8 mouse cellular contexts compared by ENCODE assay signal in genomic region chr8:104248276-104248675, GRCm38 (mm10). TPM values are rescaled to one million over a fixed set of nuclear protein-coding genes. Genes with fewer than 3 reads are reported as not detected.
A peak's percentile ranks its signal among the peaks of the same experiment; 100 is the strongest.
DNase-seq lines count a peak whose midpoint lies in the region; ATAC-seq and TF ChIP-seq lines count a peak whose summit lies in the region.

TSS of gene Tk2 (minus strand) at chr8:104248558.

- H3K4me2 ChIP-seq in forebrain, embryonic 15.5 days (replicated peaks) = peak within 1 kb of the TSS; percentile 84
- H3K4me2 ChIP-seq in neural tube, embryonic 14.5 days (ENCODE audit: low read depth, low read length) = peak within 1 kb of the TSS; percentile 61

- peak; percentile 67 for ATAC-seq in G1E (ENCODE audit: extremely low read depth, insufficient number of reproducible peaks, low FRiP score, poor library complexity, severe bottlenecking)
- peak; percentile 93 for ATAC-seq in forebrain, embryonic 15.5 days (replicated peaks)
- peak; percentile 94 for ATAC-seq in neural tube, embryonic 14.5 days (ENCODE audit: low read depth)

- peaks cover 78% of the 10 kb centered on the region for H3K4me1 ChIP-seq in G1E (ENCODE audit: insufficient read depth, low read depth, low read length)
- peaks cover 29% of the 10 kb centered on the region for H3K4me1 ChIP-seq in forebrain, embryonic 15.5 days
- peaks cover 8% of the 10 kb centered on the region; the same call in 1 of the 2 replicates for H3K4me1 ChIP-seq in neural tube, embryonic 14.5 days (ENCODE audit: control insufficient read depth, insufficient read depth, low read length)
- H3K4me1 ChIP-seq in testis, adult 2 months (ENCODE audit: control insufficient read depth, insufficient read depth, low read length) = peaks cover 11% of the 10 kb centered on the region

- H3K4me3 ChIP-seq in G1E (ENCODE audit: low read depth, low read length) = peak within 1 kb of the TSS; percentile 85
- H3K4me3 ChIP-seq in forebrain, embryonic 15.5 days = peak within 1 kb of the TSS; percentile 95
- peak within 1 kb of the TSS; percentile 87 for H3K4me3 ChIP-seq in neural tube, embryonic 14.5 days (ENCODE audit: low read depth, low read length)
- H3K4me3 ChIP-seq in testis, adult 2 months (ENCODE audit: control insufficient read depth, low read depth, low read length) = peak within 1 kb of the TSS; percentile 92

- intact Hi-C loops in heart, postnatal 14 days (cut with DNase I) = no loop called here

- peaks cover 46% of the 10 kb centered on the region for H3K36me3 ChIP-seq in G1E (replicated peaks)
- H3K36me3 ChIP-seq in forebrain, embryonic 15.5 days = peaks cover 5% of the 10 kb centered on the region; the same call in 1 of the 2 replicates
- H3K36me3 ChIP-seq in neural tube, embryonic 14.5 days (ENCODE audit: control insufficient read depth, insufficient read depth, low read length) = 0 out of 2 replicates have a peak, but pooled peaks cover 2% of the 10 kb centered on the region
- H3K36me3 ChIP-seq in testis, adult 2 months (ENCODE audit: control insufficient read depth, insufficient read depth, low read length) = peaks cover 1% of the 10 kb centered on the region

- peak within 1 kb of the TSS; percentile 71 for H3K27ac ChIP-seq in forebrain, embryonic 15.5 days (replicated peaks)
- no peak within 1 kb of the TSS for H3K27ac ChIP-seq in neural tube, embryonic 14.5 days (ENCODE audit: low read depth, low read length)
- peak within 1 kb of the TSS; percentile 60 for H3K27ac ChIP-seq in testis, adult 2 months (ENCODE audit: control insufficient read depth, insufficient read depth, low read depth, low read length)

- no peaks in the 10 kb centered on the region for H3K9me3 ChIP-seq in G1E (replicated peaks)
- H3K9me3 ChIP-seq in forebrain, embryonic 15.5 days = no peaks in the 10 kb centered on the region
- no peaks in the 10 kb centered on the region for H3K9me3 ChIP-seq in neural tube, embryonic 14.5 days (ENCODE audit: control insufficient read depth, low read length)

- peak; percentile 81 for TF ChIP-seq POLR2A in testis, adult 2 months (IDR thresholded peaks at IDR 0.05; ENCODE audit: control insufficient read depth, low read depth, low read length)

- under 1% methylated on average over 28 of the region's 28 CpGs for WGBS in forebrain, embryonic 15.5 days
- WGBS in neural tube, embryonic 14.5 days = under 1% methylated on average over 28 of the region's 28 CpGs

- DNase-seq in G1E (ENCODE audit: low spot score) = peak; percentile 81
- DNase-seq in cerebellum, adult 11-12 months = peak; percentile 61
- peak; percentile 78 to 80 for DNase-seq in heart, postnatal 14 days
- peak; percentile 51 to 76 for DNase-seq in layer of hippocampus, adult 18-20 months (ENCODE audit: low spot score in 2 of 2)
- DNase-seq in lung, adult 18-20 months = peak; percentile 71 to 77

- no peaks in the 10 kb centered on the region for H3K27me3 ChIP-seq in G1E (ENCODE audit: insufficient read depth, low read length)
- H3K27me3 ChIP-seq in forebrain, embryonic 15.5 days = no peaks in the 10 kb centered on the region
- H3K27me3 ChIP-seq in neural tube, embryonic 14.5 days (ENCODE audit: control insufficient read depth, insufficient read depth, low read length) = 0 out of 2 replicates have a peak, but pooled peaks cover 3% of the 10 kb centered on the region
- H3K27me3 ChIP-seq in testis, adult 2 months (ENCODE audit: control insufficient read depth, insufficient read depth, low read length) = no peaks in the 10 kb centered on the region

- no peak for TF ChIP-seq CTCF in G1E (IDR thresholded peaks at IDR 0.05; ENCODE audit: low read depth, low read length)
- no peak for TF ChIP-seq CTCF in testis, adult 2 months (IDR thresholded peaks at IDR 0.05; ENCODE audit: control insufficient read depth, insufficient read depth, insufficient replicate concordance, low read depth, low read length)

- H3K9ac ChIP-seq in forebrain, embryonic 15.5 days (replicated peaks) = peak within 1 kb of the TSS; percentile 95
- H3K9ac ChIP-seq in neural tube, embryonic 14.5 days (replicated peaks; ENCODE audit: low read depth, low read length) = peak within 1 kb of the TSS; percentile 86

RNA-seq across cellular contexts. Expression of gene Tk2, which starts in this region (rescaled TPM):
- total RNA-seq in G1E (2014; fragmentation: Nextera tagmentation) (47.8 and 63.3 TPM in 2 replicates), G1E (2017) (47.0 and 50.4 TPM in 2 replicates)
- polyA plus RNA-seq in G1E (2012) = 46.8 and 47.1 TPM in 2 replicates
- 46.8 and 50.8 TPM in 2 replicates for polyA plus RNA-seq in forebrain, embryonic 15.5 days (2015; fragmentation: Nextera tagmentation; extraction: Ambion mirVana)
- total RNA-seq in heart, postnatal 14 days (2021) = 1 to 10 TPM; 6.3 to 7.8 TPM
- total RNA-seq in layer of hippocampus, adult 18-20 months (2021) = 10 to 100 TPM; 38.5 to 39.9 TPM
- 49.2 and 53.1 TPM in 2 replicates for polyA plus RNA-seq in neural tube, embryonic 14.5 days (2014; fragmentation: Nextera tagmentation; extraction: Ambion mirVana)
- polyA plus RNA-seq in testis, adult 2 months (2012; rRNA removed) = 10.6 and 11.1 TPM in 2 replicates

Comparison
In these comparisons a context has a peak if more than half of its experiments do, and no peak if none do; other contexts are left out.
1. RNA of gene Tk2 (total RNA-seq): 47.0 to 63.3 TPM in G1E and 38.5 to 39.9 TPM in layer of hippocampus, adult 18-20 months; 6.3 to 7.8 TPM in heart, postnatal 14 days; every median in the first group is over 4 times any median in the second.
2. Peak in every context shown above with its lines, with median percentiles within 50 percentile points of each other: ATAC-seq, DNase-seq and H3K4me3 ChIP-seq.